ENCODE assay signal across 8 mouse cellular contexts in genomic region chr12:84288461-84288860, GRCm38 (mm10). TPM values are rescaled to one million over a fixed set of nuclear protein-coding genes. Genes with fewer than 3 reads are reported as not detected.
DNase-seq lines count a peak whose midpoint lies in the region; ATAC-seq lines count a peak whose summit lies in the region.

No protein-coding gene starts in this region.

- no peak for ATAC-seq in neural tube, embryonic 15.5 days (ENCODE audit: low FRiP score)
- peak; percentile 49 for ATAC-seq in megakaryocyte progenitor cell, adult 5-6 weeks (replicated peaks; ENCODE audit: poor library complexity)

- DNase-seq in cerebellum, adult 8-10 months, result peak; percentile 7
- no peak for DNase-seq in cerebellum, adult 11 months
- peak; percentile 46 for DNase-seq in neural tube, embryonic 10.5 days (ENCODE audit: extremely low spot score, low spot score)
- peak; percentile 38 for DNase-seq in c-Kit-positive CD71-negative TER-119-negative erythroid progenitor cells, embryonic 14.5 days (ENCODE audit: low read depth)
- peak; percentile 67 for DNase-seq in heart, postnatal 4 days
- peak; percentile 74 for DNase-seq in thymus, postnatal 4 days

- no peak overlapping the region for H3K4me2 ChIP-seq in neural tube, embryonic 15.5 days

- WGBS in neural tube, embryonic 15.5 days, result 66% methylated on average over 3 of the region's 3 CpGs

- peaks cover 14% of the 10 kb centered on the region for H3K4me1 ChIP-seq in neural tube, embryonic 15.5 days

- no peaks in the 10 kb centered on the region for H3K27me3 ChIP-seq in neural tube, embryonic 15.5 days (replicated peaks)

- H3K9ac ChIP-seq in neural tube, embryonic 15.5 days (replicated peaks), result no peak overlapping the region

- H3K36me3 ChIP-seq in neural tube, embryonic 15.5 days, result peaks cover 4% of the 10 kb centered on the region; the same call in 1 of the 2 replicates

- no peak overlapping the region for H3K4me3 ChIP-seq in neural tube, embryonic 15.5 days (replicated peaks)

- no peak overlapping the region for H3K27ac ChIP-seq in neural tube, embryonic 15.5 days (replicated peaks)

- H3K9me3 ChIP-seq in neural tube, embryonic 15.5 days (replicated peaks), result 0 out of 2 replicates have a peak, but pooled peaks cover 2% of the 10 kb centered on the region

RNA-seq across cellular contexts. Expression of gene Ptgr2, which starts 3.4 kb away (rescaled TPM):
- polyA plus RNA-seq in neural tube, embryonic 15.5 days (2015; fragmentation: Nextera tagmentation; extraction: Ambion mirVana), result 15.8 and 18.2 TPM in 2 replicates
- 100 to 1,000 TPM; 127 to 132 TPM for total RNA-seq in heart, postnatal 4 days (2021)
- total RNA-seq in megakaryocyte progenitor cell, adult 5-6 weeks (2015), result 15.6 and 20.5 TPM in 2 replicates
- total RNA-seq in megakaryocyte progenitor cell, adult 5-6 weeks (2017), result 58.3 and 69.6 TPM in 2 replicates

RNA-seq across cellular contexts. Expression of gene Zfp410, which starts 28.2 kb away (rescaled TPM):
- 60.6 and 61.2 TPM in 2 replicates for polyA plus RNA-seq in neural tube, embryonic 15.5 days (2015; fragmentation: Nextera tagmentation; extraction: Ambion mirVana)
- 10 to 100 TPM; 37.3 to 38.1 TPM for total RNA-seq in heart, postnatal 4 days (2021)
- total RNA-seq in megakaryocyte progenitor cell, adult 5-6 weeks (2015), result 34.5 and 53.4 TPM in 2 replicates
- total RNA-seq in megakaryocyte progenitor cell, adult 5-6 weeks (2017), result 33.8 and 43.4 TPM in 2 replicates
